Comparison of ENCODE assay signal across 25 mouse cellular contexts in the genomic region with DNA sequence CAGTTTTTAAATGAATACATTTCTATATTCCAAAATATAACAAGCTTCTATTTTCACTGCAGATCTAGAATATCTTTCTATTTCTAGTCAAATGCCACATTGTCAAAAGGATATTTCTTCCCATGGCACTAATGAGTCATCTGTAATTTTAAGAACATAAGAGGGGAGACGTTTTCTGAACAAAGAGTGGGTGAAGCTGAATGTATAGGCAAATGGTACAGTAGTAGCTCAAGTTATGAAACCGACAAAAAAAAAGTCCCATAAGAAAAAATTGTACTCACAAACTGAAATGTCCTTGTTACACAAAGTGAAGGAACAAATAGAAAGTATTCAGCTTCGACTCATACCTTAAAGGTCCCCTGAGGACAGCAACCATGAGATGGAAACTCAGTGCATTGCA.
DNase-seq lines count a peak whose midpoint lies in the region; ATAC-seq and TF ChIP-seq lines count a peak whose summit lies in the region.
"Had no signal": no experiment of that assay in that cellular context is flagged by ENCODE, and none has a peak within 500 bp of the region (broad histone marks: within the 10 kb centered on the region; RNA-seq: fewer than 3 reads in every experiment).

No protein-coding gene starts in this region.

- TF ChIP-seq CTCF in left cerebral cortex, adult 2 months (IDR thresholded peaks at IDR 0.05): no peak

- no peak overlapping the region for H3K4me3 ChIP-seq in left cerebral cortex, adult 2 months
- H3K4me3 ChIP-seq: embryonic facial prominence, embryonic 13.5 days; embryonic facial prominence, embryonic 15.5 days; erythroblast, embryonic 14.5 days; forebrain, embryonic 10.5 days; forebrain, embryonic 12.5 days had no signal

- no peak for DNase-seq in frontal cortex, postnatal 10 days (ENCODE audit: low spot score in 2 of 2)
- DNase-seq in left cerebral cortex, adult 2 months (ENCODE audit: extremely low spot score in 1 of 2, low spot score in 2 of 2): no peak
- no peak for DNase-seq in left cerebral cortex, postnatal 4 days
- no peak for DNase-seq in urinary bladder, adult 18-20 months (ENCODE audit: low spot score in 2 of 2)
- DNase-seq: adrenal gland, adult 8-10 months; adrenal gland, postnatal 14 days; adrenal gland, postnatal 36 days; B cell, adult 2 months; cerebellum, adult 11 months; cerebellum, adult 18-20 months; cerebellum, adult 8-10 months; cerebellum, postnatal 14 days; cerebellum, postnatal 36 days; embryo, embryonic 11 days had no signal

- intact Hi-C loops in left cerebral cortex, adult 2 months (cut with DNase I): no loop called here
- intact Hi-C loops in left cerebral cortex, postnatal 4 days (cut with DNase I): loop anchor here (5.0 kb wide), 1 partner anchor 61 kb away; no protein-coding TSS in a partner anchor

- H3K27ac ChIP-seq in left cerebral cortex, adult 2 months: peak overlapping the region; percentile 11; the same call in 1 of the 2 replicates
- H3K27ac ChIP-seq: embryonic facial prominence, embryonic 13.5 days; embryonic facial prominence, embryonic 15.5 days; forebrain, embryonic 10.5 days; forebrain, embryonic 12.5 days had no signal

- ATAC-seq in frontal cortex, adult (ENCODE audit: low TSS enrichment): peak; percentile 82
- ATAC-seq: activated CD4-positive, CD25-positive, alpha-beta regulatory T cell, adult 4 months; CD4-positive, CD25-positive, alpha-beta regulatory T cell, adult 4 months; forebrain, embryonic 14.5 days; forebrain, embryonic 16.5 days; Patski had no signal
